Mouse (Mus musculus): ENCODE results near the gene Zfp462. TPM values are rescaled to one million over a fixed set of nuclear protein-coding genes. Genes with fewer than 3 reads are reported as not detected.

Zfp462 gene
- polyA plus RNA-seq, 1 experiment = 2.5 TPM

- TF ChIP-seq CTCF (IDR thresholded peaks at IDR 0.05; ENCODE audit: extremely low read depth, insufficient read depth, insufficient read length, insufficient replicate concordance) (no peak), POLR2A (IDR thresholded peaks at IDR 0.05; ENCODE audit: low read depth, low read length) (no peak)
- Histone ChIP-seq H3K4me3 (ENCODE audit: extremely low read depth, insufficient read depth, insufficient read length) (no peak overlapping the region), H3K36me3 (ENCODE audit: control insufficient read depth, insufficient read depth, low read length) (no peaks in the 10 kb centered on the region), H3K27ac (ENCODE audit: insufficient read depth, low read length) (no peak overlapping the region), H3K4me1 (ENCODE audit: control insufficient read depth, insufficient read depth, insufficient read length) (no peaks in the 10 kb centered on the region; the same call in 1 of the 2 replicates), H3K27me3 (ENCODE audit: control insufficient read depth, insufficient read depth, low read length) (no peaks in the 10 kb centered on the region)
- no peak for DNase-seq (ENCODE audit: low read depth in 1 of 2, low spot score in 2 of 2)
- WGBS = 70% methylated on average over 9 of the region's 9 CpGs
Measured at GRCm38 (mm10) chr4:55005521-55005969, 60.7 kb downstream of the Zfp462 start.

DNA sequence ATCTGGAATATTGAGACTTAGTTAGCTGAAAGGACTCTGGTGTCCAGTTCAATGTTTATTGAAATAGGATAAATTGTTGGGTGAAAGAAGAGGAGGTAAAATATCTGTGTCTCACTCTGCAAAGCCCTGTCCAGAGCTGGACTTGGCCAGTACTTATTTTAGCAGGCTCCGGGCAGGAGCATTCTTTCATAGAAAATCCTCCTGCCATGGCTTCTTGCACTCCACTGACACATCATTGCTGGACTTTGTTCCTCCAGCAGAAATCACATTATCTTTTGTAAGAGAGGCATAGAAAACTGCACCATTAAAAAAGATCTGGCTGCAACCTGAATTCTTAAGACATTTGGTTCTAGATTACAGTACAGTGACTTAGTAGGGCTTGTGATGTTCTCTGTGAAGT lies 61.2 kb downstream of the Zfp462 start:
- no peak for TF ChIP-seq POLR2A (IDR thresholded peaks at IDR 0.05; ENCODE audit: low read depth, low read length)
- no peak for TF ChIP-seq CTCF (IDR thresholded peaks at IDR 0.05; ENCODE audit: extremely low read depth, insufficient read depth, insufficient read length, insufficient replicate concordance)
- Histone ChIP-seq H3K27ac (ENCODE audit: insufficient read depth, low read length) (no peak overlapping the region), H3K4me3 (ENCODE audit: extremely low read depth, insufficient read depth, insufficient read length) (no peak overlapping the region), H3K4me1 (ENCODE audit: control insufficient read depth, insufficient read depth, insufficient read length) (no peaks in the 10 kb centered on the region), H3K27me3 (ENCODE audit: control insufficient read depth, insufficient read depth, low read length) (no peaks in the 10 kb centered on the region), H3K36me3 (ENCODE audit: control insufficient read depth, insufficient read depth, low read length) (no peaks in the 10 kb centered on the region)
- no peak for DNase-seq (ENCODE audit: low read depth in 1 of 2, low spot score in 2 of 2)
- WGBS = 97% methylated on average over 1 of the region's 1 CpGs

DNA sequence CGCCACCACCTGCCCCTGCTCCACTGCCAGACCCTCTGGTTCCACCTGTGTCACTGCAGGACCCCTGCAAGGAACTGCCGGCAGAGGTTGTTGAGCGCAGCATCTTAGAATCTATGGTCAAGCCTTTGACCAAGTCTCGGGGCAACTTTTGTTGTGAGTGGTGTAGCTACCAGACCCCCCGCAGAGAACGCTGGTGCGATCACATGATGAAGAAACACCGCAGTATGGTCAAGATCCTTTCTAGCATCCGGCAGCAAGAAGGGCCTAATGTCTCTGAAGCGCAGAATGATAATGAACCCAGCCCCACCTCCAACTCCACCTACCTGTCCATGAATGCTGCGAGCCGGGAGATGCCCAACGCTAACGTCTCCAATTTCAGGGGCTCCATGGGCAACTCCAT lies 63.8 kb downstream of the Zfp462 start:
- Histone ChIP-seq H3K4me3 (ENCODE audit: extremely low read depth, insufficient read depth, insufficient read length) (no peak overlapping the region), H3K36me3 (ENCODE audit: control insufficient read depth, insufficient read depth, low read length) (no peaks in the 10 kb centered on the region), H3K27ac (ENCODE audit: insufficient read depth, low read length) (no peak overlapping the region), H3K27me3 (ENCODE audit: control insufficient read depth, insufficient read depth, low read length) (no peaks in the 10 kb centered on the region), H3K4me1 (ENCODE audit: control insufficient read depth, insufficient read depth, insufficient read length) (no peaks in the 10 kb centered on the region)
- TF ChIP-seq POLR2A (IDR thresholded peaks at IDR 0.05; ENCODE audit: low read depth, low read length) (no peak), CTCF (IDR thresholded peaks at IDR 0.05; ENCODE audit: extremely low read depth, insufficient read depth, insufficient read length, insufficient replicate concordance) (no peak)
- no peak for DNase-seq (ENCODE audit: low read depth in 1 of 2, low spot score in 2 of 2)
- WGBS = 94% methylated on average over 14 of the region's 14 CpGs

GRCm38 (mm10) chr4:55011391-55011790 lies 66.5 kb downstream of the Zfp462 start:
- 91% methylated on average over 12 of the region's 12 CpGs for WGBS
- Histone ChIP-seq H3K36me3 (ENCODE audit: control insufficient read depth, insufficient read depth, low read length) (no peaks in the 10 kb centered on the region), H3K27ac (ENCODE audit: insufficient read depth, low read length) (no peak overlapping the region), H3K4me3 (ENCODE audit: extremely low read depth, insufficient read depth, insufficient read length) (no peak overlapping the region), H3K4me1 (ENCODE audit: control insufficient read depth, insufficient read depth, insufficient read length) (no peaks in the 10 kb centered on the region), H3K27me3 (ENCODE audit: control insufficient read depth, insufficient read depth, low read length) (no peaks in the 10 kb centered on the region)
- no peak for TF ChIP-seq POLR2A (IDR thresholded peaks at IDR 0.05; ENCODE audit: low read depth, low read length)
- DNase-seq (ENCODE audit: low read depth in 1 of 2, low spot score in 2 of 2) = no peak

DNA sequence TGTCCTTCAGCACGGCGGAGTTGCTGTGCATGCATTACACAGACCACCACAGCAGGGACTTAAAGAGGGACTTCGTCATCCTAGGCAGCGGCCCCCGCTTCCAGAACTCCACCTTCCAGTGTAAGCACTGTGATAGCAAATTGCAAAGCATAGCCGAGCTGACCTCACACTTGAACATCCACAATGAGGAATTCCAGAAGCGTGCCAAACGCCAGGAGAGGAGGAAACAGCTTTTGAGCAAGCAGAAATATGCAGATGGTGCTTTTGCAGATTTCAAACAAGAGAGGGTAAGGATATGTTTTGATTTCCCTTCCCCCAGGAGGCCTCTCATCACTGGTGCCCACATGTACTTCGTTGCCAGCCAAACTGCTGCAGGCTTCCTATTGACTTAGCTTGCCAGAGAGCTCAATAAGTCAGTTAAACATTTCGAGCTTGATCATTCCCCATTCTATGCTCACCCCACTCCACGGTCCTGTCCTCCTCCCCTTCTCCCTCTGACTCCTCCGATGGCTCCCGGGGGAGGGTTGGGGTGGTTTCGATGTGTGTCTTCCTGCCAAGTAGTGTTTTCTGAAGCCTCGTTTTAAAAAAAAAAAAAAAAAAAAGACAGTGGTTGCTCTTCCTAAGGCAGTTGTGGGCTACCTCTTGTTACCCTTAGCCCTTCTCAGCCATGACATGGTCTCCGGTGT lies 68.9 kb downstream of the Zfp462 start:
- Histone ChIP-seq H3K4me3 (ENCODE audit: extremely low read depth, insufficient read depth, insufficient read length) (no peak overlapping the region), H3K36me3 (ENCODE audit: control insufficient read depth, insufficient read depth, low read length) (no peaks in the 10 kb centered on the region), H3K27ac (ENCODE audit: insufficient read depth, low read length) (no peak overlapping the region), H3K27me3 (ENCODE audit: control insufficient read depth, insufficient read depth, low read length) (no peaks in the 10 kb centered on the region), H3K4me1 (ENCODE audit: control insufficient read depth, insufficient read depth, insufficient read length) (no peaks in the 10 kb centered on the region)
- WGBS = 83% methylated on average over 16 of the region's 16 CpGs
- no peak for DNase-seq (ENCODE audit: low read depth in 1 of 2, low spot score in 2 of 2)
- TF ChIP-seq CTCF (IDR thresholded peaks at IDR 0.05; ENCODE audit: extremely low read depth, insufficient read depth, insufficient read length, insufficient replicate concordance) (no peak), POLR2A (IDR thresholded peaks at IDR 0.05; ENCODE audit: low read depth, low read length) (no peak)

DNA sequence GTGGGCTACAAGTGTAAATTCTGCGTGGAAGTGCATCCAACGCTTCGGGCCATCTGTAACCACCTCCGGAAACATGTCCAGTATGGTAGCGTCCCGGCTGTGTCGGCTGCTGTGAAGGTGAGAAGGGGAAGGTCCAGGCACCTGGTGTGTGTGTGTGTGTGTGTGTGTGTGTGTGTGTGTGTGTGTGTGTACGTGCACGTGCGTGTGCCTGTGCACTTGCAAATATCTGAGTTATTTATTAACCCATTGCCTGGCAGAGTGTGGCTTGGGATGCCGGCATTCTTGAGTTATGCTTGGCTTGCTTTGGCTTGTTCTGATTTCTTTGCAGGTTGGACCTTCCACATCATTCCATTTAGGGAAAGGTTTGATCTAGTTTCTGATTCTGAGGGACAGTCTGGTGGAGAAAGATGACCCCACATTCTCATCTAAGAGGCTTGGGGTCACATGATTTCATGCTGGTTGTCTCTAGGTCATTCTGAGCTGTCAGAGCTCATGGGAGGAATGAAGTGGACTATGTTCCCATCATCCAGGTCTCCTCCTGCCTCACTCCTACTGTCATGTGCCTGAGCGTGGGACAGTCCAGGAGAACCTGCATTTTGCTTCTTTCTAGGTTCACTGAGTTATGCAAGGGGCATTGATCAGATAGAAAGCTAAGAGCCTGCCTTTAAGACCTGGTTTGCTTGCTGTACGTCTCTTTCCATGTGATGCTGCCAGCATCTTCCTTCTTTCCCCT lies 70.0 kb downstream of the Zfp462 start:
- no peaks in the 10 kb centered on the region for H3K36me3 ChIP-seq (ENCODE audit: control insufficient read depth, insufficient read depth, low read length)
- H3K27me3 ChIP-seq (ENCODE audit: control insufficient read depth, insufficient read depth, low read length) = no peaks in the 10 kb centered on the region
- no peaks in the 10 kb centered on the region for H3K4me1 ChIP-seq (ENCODE audit: control insufficient read depth, insufficient read depth, insufficient read length)
- no peak overlapping the region for H3K4me3 ChIP-seq (ENCODE audit: extremely low read depth, insufficient read depth, insufficient read length)
- no peak for DNase-seq (ENCODE audit: low read depth in 1 of 2, low spot score in 2 of 2)
- TF ChIP-seq CTCF (IDR thresholded peaks at IDR 0.05; ENCODE audit: extremely low read depth, insufficient read depth, insufficient read length, insufficient replicate concordance) (no peak), POLR2A (IDR thresholded peaks at IDR 0.05; ENCODE audit: low read depth, low read length) (no peak)
- WGBS = 92% methylated on average over 13 of the region's 13 CpGs
- no peak overlapping the region for H3K27ac ChIP-seq (ENCODE audit: insufficient read depth, low read length)

DNA sequence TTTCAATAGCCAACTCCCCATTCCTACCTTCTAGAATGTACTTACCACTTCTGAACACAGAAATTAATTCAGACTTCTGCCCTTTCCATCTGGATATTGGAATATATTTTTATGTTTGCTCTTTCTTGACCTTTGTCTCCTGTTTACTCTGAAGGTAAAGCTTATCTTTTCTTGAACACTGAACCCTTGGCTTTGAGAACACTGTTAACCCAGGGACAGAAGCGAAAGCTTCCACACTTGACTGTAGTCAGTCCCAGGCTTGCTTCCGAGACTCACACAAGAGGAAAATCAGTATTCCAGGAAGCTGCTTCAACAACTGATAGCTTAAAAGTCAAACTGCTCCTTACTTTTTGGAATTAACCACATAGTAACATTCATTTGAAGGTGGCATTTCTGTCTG lies 70.7 kb downstream of the Zfp462 start:
- Histone ChIP-seq H3K4me1 (ENCODE audit: control insufficient read depth, insufficient read depth, insufficient read length) (no peaks in the 10 kb centered on the region), H3K27me3 (ENCODE audit: control insufficient read depth, insufficient read depth, low read length) (no peaks in the 10 kb centered on the region), H3K36me3 (ENCODE audit: control insufficient read depth, insufficient read depth, low read length) (no peaks in the 10 kb centered on the region), H3K27ac (ENCODE audit: insufficient read depth, low read length) (no peak overlapping the region), H3K4me3 (ENCODE audit: extremely low read depth, insufficient read depth, insufficient read length) (no peak overlapping the region)
- TF ChIP-seq POLR2A (IDR thresholded peaks at IDR 0.05; ENCODE audit: low read depth, low read length) (no peak), CTCF (IDR thresholded peaks at IDR 0.05; ENCODE audit: extremely low read depth, insufficient read depth, insufficient read length, insufficient replicate concordance) (no peak)
- no peak for DNase-seq (ENCODE audit: low read depth in 1 of 2, low spot score in 2 of 2)
- 91% methylated on average over 2 of the region's 2 CpGs for WGBS
